Mouse (Mus musculus): ENCODE measurements around the gene Gm8994. TPM values are rescaled to one million over a fixed set of nuclear protein-coding genes. Genes with fewer than 3 reads are reported as not detected.
A peak's percentile ranks its signal among the peaks of the same experiment; 100 is the strongest.

The Gm8994 gene
- polyA plus RNA-seq, 1 experiment from 2014 or later, result not detected

DNA sequence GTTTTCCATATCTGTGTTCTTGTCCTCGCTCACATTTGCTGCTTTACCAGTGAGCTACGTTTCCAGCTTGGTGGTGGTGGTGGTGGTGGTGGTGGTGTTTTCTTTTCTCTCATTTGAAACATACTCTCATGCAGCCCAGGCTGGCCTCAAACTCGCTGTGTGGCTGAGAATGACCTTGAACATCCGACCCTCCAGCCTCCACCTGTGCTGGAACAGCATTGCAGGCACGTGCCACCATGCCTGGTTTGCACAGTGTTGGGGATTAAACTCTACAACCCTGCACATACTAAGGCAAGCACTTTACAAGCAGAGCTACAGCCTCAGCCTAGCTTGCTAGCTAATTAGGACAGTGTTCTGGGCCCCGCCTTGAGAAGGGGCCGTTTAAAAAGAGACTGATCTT, 18.3 kb downstream of the Gm8994 start:
- ATAC-seq (replicated peaks; ENCODE audit: low FRiP score), result no peak
- H3K27ac ChIP-seq (ENCODE audit: low read depth, low read length), result no peak overlapping the region
- no peak for DNase-seq (ENCODE audit: low spot score)
- no peak overlapping the region for H3K4me3 ChIP-seq (ENCODE audit: low read depth, low read length)
- H3K36me3 ChIP-seq (ENCODE audit: control insufficient read depth, insufficient read depth, low read length), result no peaks in the 10 kb centered on the region
- H3K4me2 ChIP-seq, result no peak overlapping the region
- H3K9me3 ChIP-seq (ENCODE audit: control insufficient read depth, low read length), result no peaks in the 10 kb centered on the region
- H3K9ac ChIP-seq (ENCODE audit: low read depth, low read length), result no peak overlapping the region
- no peaks in the 10 kb centered on the region for H3K27me3 ChIP-seq (replicated peaks; ENCODE audit: control insufficient read depth, insufficient read depth, low read length)
- 79% methylated on average over 7 of the region's 7 CpGs for WGBS
- no peaks in the 10 kb centered on the region for H3K4me1 ChIP-seq (replicated peaks; ENCODE audit: control insufficient read depth, insufficient read depth, low read length)

DNA sequence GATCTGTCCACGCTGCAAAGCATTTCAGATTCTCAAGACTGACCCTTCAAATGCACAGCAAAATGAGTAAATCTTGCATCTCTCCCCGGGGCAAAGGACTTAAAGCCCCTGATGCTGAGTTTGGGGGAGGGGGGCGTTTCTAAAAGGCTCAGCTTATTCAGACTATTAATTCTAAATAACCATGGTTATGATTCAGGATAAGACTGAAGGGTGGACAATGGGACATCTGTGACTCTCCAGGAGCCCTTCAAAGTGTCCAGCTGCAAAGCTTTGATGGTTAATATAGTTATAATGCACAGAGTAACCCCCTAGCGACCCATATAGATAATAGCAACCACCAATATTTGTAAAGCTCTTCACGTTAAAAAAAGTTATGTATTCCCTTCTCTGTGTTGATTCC, 19.7 kb downstream of the Gm8994 start:
- H3K36me3 ChIP-seq (ENCODE audit: control insufficient read depth, insufficient read depth, low read length), result no peaks in the 10 kb centered on the region
- H3K4me2 ChIP-seq, result no peak overlapping the region
- no peak overlapping the region for H3K9ac ChIP-seq (ENCODE audit: low read depth, low read length)
- ATAC-seq (replicated peaks; ENCODE audit: low FRiP score), result no peak
- H3K27me3 ChIP-seq (replicated peaks; ENCODE audit: control insufficient read depth, insufficient read depth, low read length), result no peaks in the 10 kb centered on the region
- H3K4me3 ChIP-seq (ENCODE audit: low read depth, low read length), result no peak overlapping the region
- H3K4me1 ChIP-seq (replicated peaks; ENCODE audit: control insufficient read depth, insufficient read depth, low read length), result no peaks in the 10 kb centered on the region
- H3K9me3 ChIP-seq (ENCODE audit: control insufficient read depth, low read length), result no peaks in the 10 kb centered on the region
- WGBS, result 61% methylated on average over 5 of the region's 5 CpGs
- DNase-seq (ENCODE audit: low spot score), result no peak
- H3K27ac ChIP-seq (ENCODE audit: low read depth, low read length), result no peak overlapping the region

DNA sequence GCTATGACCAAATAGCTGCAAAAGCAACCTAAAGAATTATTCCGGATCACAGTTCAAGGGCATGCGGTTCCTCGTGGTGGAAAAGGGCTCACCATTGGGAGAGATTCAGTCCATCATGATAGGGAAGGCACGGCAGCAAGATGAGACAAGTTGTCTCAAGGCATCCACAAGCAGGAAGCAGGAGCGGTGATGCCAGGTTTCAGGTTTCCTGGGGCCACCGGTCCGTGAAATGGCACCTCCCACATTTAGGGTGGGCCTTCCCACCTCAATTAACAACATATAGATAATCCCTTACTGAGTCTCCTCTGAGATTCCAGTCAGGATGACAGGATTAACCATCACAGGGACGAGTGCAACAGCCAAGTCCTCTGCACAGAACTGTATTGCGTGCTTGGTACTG, 20.3 kb downstream of the Gm8994 start:
- Histone ChIP-seq H3K36me3 (ENCODE audit: control insufficient read depth, insufficient read depth, low read length) (no peaks in the 10 kb centered on the region), H3K9me3 (ENCODE audit: control insufficient read depth, low read length) (no peaks in the 10 kb centered on the region), H3K9ac (ENCODE audit: low read depth, low read length) (no peak overlapping the region), H3K4me2 (no peak overlapping the region), H3K27me3 (replicated peaks; ENCODE audit: control insufficient read depth, insufficient read depth, low read length) (no peaks in the 10 kb centered on the region), H3K4me3 (ENCODE audit: low read depth, low read length) (no peak overlapping the region), H3K27ac (ENCODE audit: low read depth, low read length) (no peak overlapping the region), H3K4me1 (replicated peaks; ENCODE audit: control insufficient read depth, insufficient read depth, low read length) (no peaks in the 10 kb centered on the region)
- ATAC-seq (replicated peaks; ENCODE audit: low FRiP score) (no peak), DNase-seq (ENCODE audit: low spot score) (no peak)
- WGBS, result 44% methylated on average over 9 of the region's 9 CpGs

DNA sequence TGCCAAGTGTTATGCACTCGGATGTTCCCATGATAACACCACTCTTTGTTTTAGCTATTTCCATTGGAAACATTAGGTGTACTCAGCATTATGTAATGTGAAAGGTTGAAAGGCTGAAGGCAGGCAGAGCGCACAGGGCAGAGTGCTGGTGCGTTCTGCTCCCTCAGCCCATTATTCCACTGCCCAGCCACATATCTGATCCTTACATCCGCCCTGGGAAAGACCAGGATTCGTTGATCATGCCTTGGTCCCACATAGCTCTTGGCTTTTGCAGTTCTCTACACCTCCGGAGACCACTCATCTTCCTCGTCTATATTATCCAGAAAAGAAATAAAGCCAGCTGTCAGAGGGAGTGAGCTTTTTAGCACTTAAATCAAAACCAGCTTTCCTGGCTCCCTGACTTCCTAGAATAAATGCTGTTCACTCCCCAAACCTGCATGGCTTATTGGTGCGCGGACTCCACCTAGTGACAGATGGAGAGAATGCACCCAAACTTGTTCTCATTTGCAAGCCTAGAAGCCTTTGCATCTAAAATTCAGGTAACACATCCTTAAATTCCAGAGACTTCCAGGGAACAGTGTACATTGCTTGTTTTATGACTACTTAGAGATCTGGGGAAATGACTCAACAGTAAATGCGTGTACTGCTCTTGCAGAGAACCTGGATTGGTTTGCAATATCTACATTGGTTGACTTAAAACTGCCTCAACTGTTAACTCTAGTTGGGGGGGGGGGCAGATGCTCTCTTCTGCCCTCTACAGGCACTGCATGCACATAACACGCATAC, 26.3 kb downstream of the Gm8994 start:
- no peak for ATAC-seq (replicated peaks; ENCODE audit: low FRiP score)
- Histone ChIP-seq H3K9me3 (ENCODE audit: control insufficient read depth, low read length) (no peaks in the 10 kb centered on the region), H3K4me1 (replicated peaks; ENCODE audit: control insufficient read depth, insufficient read depth, low read length) (no peaks in the 10 kb centered on the region), H3K27ac (ENCODE audit: low read depth, low read length) (no peak overlapping the region), H3K9ac (ENCODE audit: low read depth, low read length) (no peak overlapping the region), H3K4me2 (no peak overlapping the region), H3K4me3 (ENCODE audit: low read depth, low read length) (no peak overlapping the region), H3K27me3 (replicated peaks; ENCODE audit: control insufficient read depth, insufficient read depth, low read length) (no peaks in the 10 kb centered on the region), H3K36me3 (ENCODE audit: control insufficient read depth, insufficient read depth, low read length) (no peaks in the 10 kb centered on the region)
- peak; percentile 40 for DNase-seq (ENCODE audit: low spot score)
- 35% methylated on average over 11 of the region's 11 CpGs for whole genome bisulfite sequencing

DNA sequence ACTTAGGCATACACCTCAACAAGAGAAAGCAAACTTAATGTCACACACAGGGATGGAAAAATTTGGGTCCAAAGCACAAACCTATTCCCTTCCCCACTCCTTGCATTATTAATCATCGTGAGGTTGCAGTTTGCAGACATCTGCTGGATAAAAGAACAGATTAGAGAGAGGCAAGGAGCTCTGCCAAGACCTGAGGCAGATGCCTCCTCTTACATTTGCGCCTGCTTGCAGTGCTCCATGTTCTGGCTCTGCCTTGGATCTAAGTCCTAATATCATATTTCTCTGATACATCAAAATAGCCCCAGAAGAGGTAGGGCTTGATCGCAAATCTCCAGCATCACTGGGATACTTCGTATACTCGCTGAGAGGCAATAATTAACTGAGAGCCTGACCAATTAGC, 31.1 kb downstream of the Gm8994 start:
- H3K4me1 ChIP-seq (replicated peaks; ENCODE audit: control insufficient read depth, insufficient read depth, low read length), result no peaks in the 10 kb centered on the region
- no peak overlapping the region for H3K27ac ChIP-seq (ENCODE audit: low read depth, low read length)
- no peaks in the 10 kb centered on the region for H3K9me3 ChIP-seq (ENCODE audit: control insufficient read depth, low read length)
- no peak overlapping the region for H3K4me3 ChIP-seq (ENCODE audit: low read depth, low read length)
- ATAC-seq (replicated peaks; ENCODE audit: low FRiP score), result no peak
- 74% methylated on average over 5 of the region's 5 CpGs for WGBS
- no peak overlapping the region for H3K4me2 ChIP-seq
- H3K9ac ChIP-seq (ENCODE audit: low read depth, low read length), result no peak overlapping the region
- H3K36me3 ChIP-seq (ENCODE audit: control insufficient read depth, insufficient read depth, low read length), result no peaks in the 10 kb centered on the region
- DNase-seq (ENCODE audit: low spot score), result no peak
- no peaks in the 10 kb centered on the region for H3K27me3 ChIP-seq (replicated peaks; ENCODE audit: control insufficient read depth, insufficient read depth, low read length)

DNA sequence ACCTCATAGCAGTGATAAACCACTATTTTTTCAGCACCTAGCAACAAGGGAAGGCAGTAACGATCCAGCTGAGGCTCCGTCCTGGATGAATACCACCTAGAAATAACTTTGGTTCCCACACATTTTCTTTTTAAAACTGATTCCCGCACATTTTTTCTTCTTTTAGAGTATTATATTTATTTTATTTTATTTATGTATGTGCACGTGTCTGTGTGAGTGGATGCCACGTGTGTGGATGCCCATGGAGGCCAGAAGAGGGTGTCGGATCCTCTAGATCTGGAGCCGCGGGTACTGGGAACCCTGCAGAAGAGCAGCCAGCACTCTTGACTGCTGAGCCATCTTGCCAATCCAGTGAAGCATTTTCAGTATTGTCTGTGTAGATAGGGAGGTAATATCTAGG, 36.0 kb downstream of the Gm8994 start:
- WGBS, result 85% methylated on average over 8 of the region's 8 CpGs
- H3K27me3 ChIP-seq (replicated peaks; ENCODE audit: control insufficient read depth, insufficient read depth, low read length), result no peaks in the 10 kb centered on the region
- H3K9ac ChIP-seq (ENCODE audit: low read depth, low read length), result no peak overlapping the region
- H3K4me3 ChIP-seq (ENCODE audit: low read depth, low read length), result no peak overlapping the region
- H3K4me2 ChIP-seq, result no peak overlapping the region
- no peaks in the 10 kb centered on the region for H3K4me1 ChIP-seq (replicated peaks; ENCODE audit: control insufficient read depth, insufficient read depth, low read length)
- H3K9me3 ChIP-seq (ENCODE audit: control insufficient read depth, low read length), result no peaks in the 10 kb centered on the region
- no peak for DNase-seq (ENCODE audit: low spot score)
- H3K36me3 ChIP-seq (ENCODE audit: control insufficient read depth, insufficient read depth, low read length), result no peaks in the 10 kb centered on the region
- ATAC-seq (replicated peaks; ENCODE audit: low FRiP score), result no peak
- no peak overlapping the region for H3K27ac ChIP-seq (ENCODE audit: low read depth, low read length)

DNA sequence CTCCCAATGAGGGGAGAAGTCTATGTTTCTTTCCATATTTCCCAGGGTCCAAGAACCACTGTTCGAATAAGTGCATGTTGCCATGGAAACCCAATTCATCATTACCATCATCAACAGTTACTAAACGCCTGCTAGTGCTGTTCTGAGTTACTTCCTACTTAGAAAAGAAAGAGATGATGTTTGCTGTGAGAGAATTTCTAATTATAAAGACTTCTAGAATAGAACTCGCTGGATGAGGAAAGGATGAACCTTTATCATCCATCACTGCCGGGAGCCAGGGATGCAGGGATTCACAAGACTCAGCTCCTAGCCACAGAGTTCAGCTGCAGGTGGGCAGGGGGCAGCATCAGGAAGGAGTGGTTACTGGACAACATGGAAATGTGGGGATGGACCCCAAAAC, 36.7 kb downstream of the Gm8994 start:
- H3K4me2 ChIP-seq, result no peak overlapping the region
- no peaks in the 10 kb centered on the region for H3K9me3 ChIP-seq (ENCODE audit: control insufficient read depth, low read length)
- DNase-seq (ENCODE audit: low spot score) (no peak), ATAC-seq (replicated peaks; ENCODE audit: low FRiP score) (no peak)
- H3K4me3 ChIP-seq (ENCODE audit: low read depth, low read length), result no peak overlapping the region
- H3K4me1 ChIP-seq (replicated peaks; ENCODE audit: control insufficient read depth, insufficient read depth, low read length), result no peaks in the 10 kb centered on the region
- 75% methylated on average over 4 of the region's 4 CpGs for WGBS
- H3K9ac ChIP-seq (ENCODE audit: low read depth, low read length), result no peak overlapping the region
- no peaks in the 10 kb centered on the region for H3K36me3 ChIP-seq (ENCODE audit: control insufficient read depth, insufficient read depth, low read length)
- H3K27ac ChIP-seq (ENCODE audit: low read depth, low read length), result no peak overlapping the region
- no peaks in the 10 kb centered on the region for H3K27me3 ChIP-seq (replicated peaks; ENCODE audit: control insufficient read depth, insufficient read depth, low read length)

DNA sequence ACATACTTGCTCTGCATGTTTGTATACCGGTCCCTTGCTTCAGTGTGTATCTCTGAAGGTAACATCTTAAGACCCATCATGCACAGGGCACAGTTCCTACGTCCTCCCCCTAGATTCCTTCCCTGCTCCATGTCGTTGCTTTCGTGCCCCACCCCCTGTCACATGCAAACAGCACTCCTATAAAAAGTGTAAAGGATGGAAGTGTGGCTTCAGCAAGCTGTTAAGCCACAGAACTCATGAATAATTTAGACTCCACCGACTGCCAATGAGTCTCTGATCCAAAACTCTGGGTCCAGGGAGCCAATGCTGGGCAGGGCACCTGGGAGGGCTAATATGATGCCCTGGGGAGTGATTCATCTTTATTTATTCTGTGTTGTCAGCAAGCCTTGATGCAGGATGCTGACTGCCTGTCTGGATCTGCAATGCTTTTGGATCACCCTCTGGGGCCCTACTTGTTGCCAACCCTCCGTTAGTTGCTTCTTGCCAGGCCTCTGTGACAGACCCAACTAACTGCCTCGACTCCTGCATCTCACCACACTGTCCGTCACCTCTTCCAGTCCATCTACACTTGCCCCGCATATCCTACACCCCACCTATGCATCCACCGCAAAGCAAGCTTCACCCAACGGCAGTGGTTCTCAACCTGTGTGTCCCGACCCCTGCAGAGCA, 37.2 kb downstream of the Gm8994 start:
- H3K9me3 ChIP-seq (ENCODE audit: control insufficient read depth, low read length), result no peaks in the 10 kb centered on the region
- no peaks in the 10 kb centered on the region for H3K27me3 ChIP-seq (replicated peaks; ENCODE audit: control insufficient read depth, insufficient read depth, low read length)
- H3K36me3 ChIP-seq (ENCODE audit: control insufficient read depth, insufficient read depth, low read length), result no peaks in the 10 kb centered on the region
- DNase-seq (ENCODE audit: low spot score) (no peak), ATAC-seq (replicated peaks; ENCODE audit: low FRiP score) (no peak)
- no peaks in the 10 kb centered on the region for H3K4me1 ChIP-seq (replicated peaks; ENCODE audit: control insufficient read depth, insufficient read depth, low read length)
- no peak overlapping the region for H3K4me2 ChIP-seq
- 72% methylated on average over 12 of the region's 12 CpGs for WGBS
- no peak overlapping the region for H3K27ac ChIP-seq (ENCODE audit: low read depth, low read length)
- no peak overlapping the region for H3K4me3 ChIP-seq (ENCODE audit: low read depth, low read length)
- H3K9ac ChIP-seq (ENCODE audit: low read depth, low read length), result no peak overlapping the region

DNA sequence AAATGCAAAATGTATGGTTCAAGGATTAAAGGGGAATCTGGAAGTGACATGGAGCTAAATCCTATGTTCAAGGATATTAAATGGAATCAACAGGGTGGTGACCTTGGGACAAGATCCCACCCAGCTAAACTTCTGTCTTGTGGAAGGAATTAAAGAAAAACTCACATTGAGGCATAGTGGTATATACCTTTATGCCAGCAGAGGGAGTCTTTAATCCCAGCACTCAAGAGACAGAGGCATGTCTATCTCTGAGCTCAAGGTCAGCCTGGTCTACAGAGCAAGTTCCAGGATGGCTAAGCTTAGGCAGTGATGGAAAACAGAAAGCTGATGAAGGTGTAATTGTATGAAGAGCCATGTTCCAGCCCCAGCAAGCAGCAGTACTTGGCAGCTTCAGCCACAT, 48.8 kb downstream of the Gm8994 start:
- no peak for DNase-seq (ENCODE audit: low spot score)
- no peak overlapping the region for H3K4me2 ChIP-seq

More for the DNA sequence above, 48.8 kb downstream of the Gm8994 start:
- no peaks in the 10 kb centered on the region for H3K36me3 ChIP-seq (ENCODE audit: control insufficient read depth, insufficient read depth, low read length)
- no peaks in the 10 kb centered on the region for H3K4me1 ChIP-seq (replicated peaks; ENCODE audit: control insufficient read depth, insufficient read depth, low read length)
- H3K9ac ChIP-seq (ENCODE audit: low read depth, low read length), result no peak overlapping the region
- no peaks in the 10 kb centered on the region for H3K9me3 ChIP-seq (ENCODE audit: control insufficient read depth, low read length)
- H3K27me3 ChIP-seq (replicated peaks; ENCODE audit: control insufficient read depth, insufficient read depth, low read length), result no peaks in the 10 kb centered on the region
- no peak for ATAC-seq (replicated peaks; ENCODE audit: low FRiP score)
- no peak overlapping the region for H3K27ac ChIP-seq (ENCODE audit: low read depth, low read length)
- no peak overlapping the region for H3K4me3 ChIP-seq (ENCODE audit: low read depth, low read length)
